Mouse (Mus musculus) forebrain, embryonic 12.5 days (tissue): Measurements from ENCODE around the gene Foxc2. TPM values are rescaled to one million over a fixed set of nuclear protein-coding genes. Genes with fewer than 3 reads are reported as not detected.

ENCODE experiments used
- ATAC-seq: fragments of 200-750 bp; cut with Nextera tagmentation; 2 replicates; pipeline ENCODE4 v1.8.0; 2017; ENCODE audit warnings: moderate TSS enrichment; ENCODE audit not compliant: low FRiP score
- H3K27ac ChIP-seq: fragments of 300-500 bp; sonication (generic); 2 replicates; pipeline ENCODE4 v1.5.1; 2016; ENCODE audit warnings: mild to moderate bottlenecking
- H3K27me3 ChIP-seq: fragments of 300-500 bp; sonication (generic); 2 replicates; pipeline ENCODE4 v1.6.1; 2016; ENCODE audit warnings: mild to moderate bottlenecking
- H3K36me3 ChIP-seq: fragments of 300-500 bp; sonication (generic); replicated peaks from 2 replicates; pipeline ENCODE4 v1.6.1; 2016; ENCODE audit warnings: mild to moderate bottlenecking
- H3K4me1 ChIP-seq: fragments of 300-500 bp; sonication (generic); 2 replicates; pipeline ENCODE4 v1.6.1; 2016
- H3K4me2 ChIP-seq: fragments of 300-500 bp; sonication (generic); 2 replicates; pipeline ENCODE4 v1.6.1; 2016; ENCODE audit warnings: mild to moderate bottlenecking, moderate library complexity
- H3K4me3 ChIP-seq: fragments of 300-500 bp; sonication (generic); replicated peaks from 2 replicates; pipeline ENCODE4 v1.5.1; 2016; ENCODE audit warnings: mild to moderate bottlenecking
- H3K9ac ChIP-seq: fragments of 300-500 bp; sonication (generic); 2 replicates; pipeline ENCODE4 v1.6.1; 2016; ENCODE audit warnings: mild to moderate bottlenecking
- H3K9me3 ChIP-seq: fragments of 300-500 bp; sonication (generic); 2 replicates; pipeline ENCODE4 v1.6.1; 2016
- WGBS: fragments of 180-500 bp; shearing (Covaris S2); methylation state at CpG from one replicate; pipeline ENCODE4 v1.1.7; 2016; 5-methylcytosine and 5-hydroxymethylcytosine counted together
- polyA plus RNA-seq: library from polyadenylated mRNA; unstranded; fragments of >200 nt; fragmentation: Nextera tagmentation; extraction: Ambion mirVana; gene quantifications from 2 replicates; pipeline ENCODE4 v1.2.1, GENCODE M21; 2016

Foxc2 gene
- polyA plus RNA-seq, 1 experiment from 2014 or later: 4.6 TPM

- H3K27ac ChIP-seq: no peak overlapping the region
- peaks cover 27% of the 10 kb centered on the region for H3K4me1 ChIP-seq
- WGBS: 2% methylated on average over 17 of the region's 17 CpGs
- peaks cover 100% of the 10 kb centered on the region for H3K27me3 ChIP-seq
- H3K9me3 ChIP-seq: no peaks in the 10 kb centered on the region
- H3K4me2 ChIP-seq: no peak overlapping the region
- no peak overlapping the region for H3K9ac ChIP-seq
- H3K36me3 ChIP-seq: no peaks in the 10 kb centered on the region
- ATAC-seq: no peak
- no peak overlapping the region for H3K4me3 ChIP-seq
Measured at GRCm38 (mm10) chr8:121124547-121125239, 8.7 kb downstream of the Foxc2 start.

GRCm38 (mm10) chr8:121125311-121125876, 9.4 kb downstream of the Foxc2 start:
- ATAC-seq: peak; percentile 53
- H3K27ac ChIP-seq: no peak overlapping the region
- H3K4me3 ChIP-seq: peak overlapping the region; percentile 22
- no peaks in the 10 kb centered on the region for H3K36me3 ChIP-seq
- H3K9ac ChIP-seq: no peak overlapping the region
- peaks cover 100% of the 10 kb centered on the region for H3K27me3 ChIP-seq
- H3K4me2 ChIP-seq: peak overlapping the region; percentile 46
- peaks cover 27% of the 10 kb centered on the region for H3K4me1 ChIP-seq
- under 1% methylated on average over 35 of the region's 36 CpGs for WGBS
- H3K9me3 ChIP-seq: no peaks in the 10 kb centered on the region

- H3K4me1 ChIP-seq: peaks cover 27% of the 10 kb centered on the region
- ATAC-seq: no peak
- WGBS: 3% methylated on average over 6 of the region's 6 CpGs
- H3K4me3 ChIP-seq: no peak overlapping the region
- H3K4me2 ChIP-seq: no peak overlapping the region
- H3K36me3 ChIP-seq: no peaks in the 10 kb centered on the region
- H3K27me3 ChIP-seq: peaks cover 100% of the 10 kb centered on the region
- no peaks in the 10 kb centered on the region for H3K9me3 ChIP-seq
- no peak overlapping the region for H3K27ac ChIP-seq
- H3K9ac ChIP-seq: no peak overlapping the region
Measured at GRCm38 (mm10) chr8:121126191-121126590, 10.2 kb downstream of the Foxc2 start.

- no peak overlapping the region for H3K27ac ChIP-seq
- no peaks in the 10 kb centered on the region for H3K9me3 ChIP-seq
- peaks cover 27% of the 10 kb centered on the region for H3K4me1 ChIP-seq
- H3K9ac ChIP-seq: no peak overlapping the region
- H3K36me3 ChIP-seq: no peaks in the 10 kb centered on the region
- WGBS: 1% methylated on average over 6 of the region's 6 CpGs
- H3K27me3 ChIP-seq: peaks cover 99% of the 10 kb centered on the region
- no peak overlapping the region for H3K4me2 ChIP-seq
- H3K4me3 ChIP-seq: no peak overlapping the region
- ATAC-seq: no peak
Measured at GRCm38 (mm10) chr8:121126694-121127093, 10.7 kb downstream of the Foxc2 start.

GRCm38 (mm10) chr8:121127291-121127701, 11.3 kb downstream of the Foxc2 start:
- Histone ChIP-seq H3K27me3 (peaks cover 99% of the 10 kb centered on the region), H3K4me1 (peaks cover 27% of the 10 kb centered on the region), H3K9ac (no peak overlapping the region), H3K27ac (no peak overlapping the region), H3K36me3 (no peaks in the 10 kb centered on the region), H3K4me2 (no peak overlapping the region), H3K9me3 (no peaks in the 10 kb centered on the region), H3K4me3 (no peak overlapping the region)
- under 1% methylated on average over 11 of the region's 11 CpGs for WGBS
- ATAC-seq: no peak

- peak within 1 kb of the TSS; percentile 8 for H3K4me2 ChIP-seq
- peak within 1 kb of the TSS; percentile 19 for H3K4me3 ChIP-seq
- WGBS: 0% methylated on average over 43 of the region's 43 CpGs
- no peak for ATAC-seq
- H3K36me3 ChIP-seq: no peaks in the 10 kb centered on the region
- no peaks in the 10 kb centered on the region for H3K9me3 ChIP-seq
- no peak within 1 kb of the TSS for H3K9ac ChIP-seq
- no peak within 1 kb of the TSS for H3K27ac ChIP-seq
- peaks cover 99% of the 10 kb centered on the region for H3K27me3 ChIP-seq
- peaks cover 27% of the 10 kb centered on the region for H3K4me1 ChIP-seq
Measured at GRCm38 (mm10) chr8:121127756-121128375, 11.9 kb downstream of the Foxc2 start, which contains the start of gene Foxl1. Gene Foxl1, plus strand, starts transcription at chr8:121127940.

- Histone ChIP-seq H3K4me1 (peaks cover 27% of the 10 kb centered on the region), H3K27me3 (peaks cover 99% of the 10 kb centered on the region), H3K27ac (no peak overlapping the region), H3K9ac (no peak overlapping the region), H3K4me3 (peak overlapping the region; percentile 19), H3K36me3 (no peaks in the 10 kb centered on the region), H3K9me3 (no peaks in the 10 kb centered on the region), H3K4me2 (peak overlapping the region; percentile 8)
- ATAC-seq: no peak
- under 1% methylated on average over 55 of the region's 55 CpGs for WGBS
Measured at GRCm38 (mm10) chr8:121128531-121129264, 12.7 kb downstream of the Foxc2 start.

GRCm38 (mm10) chr8:121129265-121129940, 13.4 kb downstream of the Foxc2 start:
- H3K4me3 ChIP-seq: no peak overlapping the region; the same call in 1 of the 2 replicates
- 14% methylated on average over 16 of the region's 16 CpGs for WGBS
- H3K4me1 ChIP-seq: peaks cover 27% of the 10 kb centered on the region
- H3K4me2 ChIP-seq: no peak overlapping the region
- no peak overlapping the region for H3K27ac ChIP-seq
- no peak for ATAC-seq
- H3K9ac ChIP-seq: no peak overlapping the region
- peaks cover 99% of the 10 kb centered on the region for H3K27me3 ChIP-seq
- H3K36me3 ChIP-seq: no peaks in the 10 kb centered on the region
- no peaks in the 10 kb centered on the region for H3K9me3 ChIP-seq

GRCm38 (mm10) chr8:121130522-121130921, 14.6 kb downstream of the Foxc2 start:
- Histone ChIP-seq H3K9me3 (no peaks in the 10 kb centered on the region), H3K4me3 (no peak overlapping the region), H3K27me3 (peaks cover 95% of the 10 kb centered on the region), H3K4me2 (no peak overlapping the region), H3K36me3 (no peaks in the 10 kb centered on the region), H3K9ac (no peak overlapping the region), H3K4me1 (peaks cover 21% of the 10 kb centered on the region), H3K27ac (no peak overlapping the region)
- no peak for ATAC-seq
- WGBS: 39% methylated on average over 5 of the region's 5 CpGs

GRCm38 (mm10) chr8:121132961-121133513, 17.1 kb downstream of the Foxc2 start:
- peaks cover 12% of the 10 kb centered on the region for H3K4me1 ChIP-seq
- H3K4me2 ChIP-seq: no peak overlapping the region
- peaks cover 69% of the 10 kb centered on the region for H3K27me3 ChIP-seq
- H3K4me3 ChIP-seq: no peak overlapping the region
- no peak for ATAC-seq
- WGBS: 60% methylated on average over 5 of the region's 5 CpGs
- no peak overlapping the region for H3K9ac ChIP-seq
- H3K27ac ChIP-seq: no peak overlapping the region
- H3K36me3 ChIP-seq: no peaks in the 10 kb centered on the region
- H3K9me3 ChIP-seq: peaks cover 11% of the 10 kb centered on the region

- Histone ChIP-seq H3K4me1 (peaks cover 1% of the 10 kb centered on the region; the same call in 1 of the 2 replicates), H3K27me3 (peaks cover 59% of the 10 kb centered on the region), H3K9me3 (peaks cover 17% of the 10 kb centered on the region), H3K9ac (no peak overlapping the region), H3K27ac (no peak overlapping the region), H3K4me2 (no peak overlapping the region), H3K36me3 (no peaks in the 10 kb centered on the region), H3K4me3 (no peak overlapping the region)
- ATAC-seq: no peak
- 94% methylated on average over 10 of the region's 10 CpGs for WGBS
Measured at GRCm38 (mm10) chr8:121134102-121134501, 18.1 kb downstream of the Foxc2 start.
